Mouse (Mus musculus): ENCODE measurements at regions not wholly inside any gene's neighbourhood (a gene's known extent, or its start where the extent isn't known, plus 50 kb on each side); places are given as distances from the start of the nearest gene placed in this dataset.

DNA sequence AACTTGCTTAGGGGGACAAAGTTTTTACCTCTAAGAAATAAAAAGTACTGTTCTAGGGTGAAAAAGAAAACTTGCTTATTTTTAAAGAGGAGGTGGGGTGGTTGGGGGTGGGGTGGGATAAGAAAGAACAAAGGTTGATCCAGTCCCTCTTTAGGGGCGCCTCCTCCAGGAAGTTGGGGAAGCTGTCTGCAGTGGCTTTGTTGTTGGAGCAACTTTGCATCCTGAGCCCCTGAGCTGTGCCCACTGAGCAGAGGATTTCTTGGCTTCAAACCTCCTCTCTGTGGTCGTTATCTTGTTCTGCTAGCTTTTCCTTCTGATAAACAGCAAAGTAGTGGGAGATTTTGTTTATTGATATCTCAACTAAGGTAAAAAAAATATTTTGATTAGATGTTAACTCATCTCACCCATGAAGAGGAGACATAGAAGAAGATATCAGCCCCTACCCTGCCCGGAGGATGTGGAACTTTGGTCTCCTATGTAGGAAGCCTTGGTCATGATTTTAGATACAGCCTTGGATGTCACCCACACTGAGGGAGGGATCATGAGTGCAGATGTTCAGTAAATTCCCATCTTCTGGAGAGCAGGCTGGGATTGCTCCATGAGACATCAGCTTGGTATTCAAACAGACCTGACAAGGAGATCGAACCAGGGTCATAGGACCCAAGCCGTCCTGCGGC is 179.7 kb downstream of the Tpra1 start:
- Histone ChIP-seq H3K4me3 (ENCODE audit: extremely low read depth, insufficient read depth, insufficient read length) (no peak overlapping the region), H3K4me1 (ENCODE audit: control insufficient read depth, insufficient read depth, insufficient read length) (no peaks in the 10 kb centered on the region), H3K36me3 (ENCODE audit: control insufficient read depth, insufficient read depth, low read length) (no peaks in the 10 kb centered on the region), H3K27ac (ENCODE audit: insufficient read depth, low read length) (no peak overlapping the region), H3K27me3 (ENCODE audit: control insufficient read depth, insufficient read depth, low read length) (no peaks in the 10 kb centered on the region)
- 65% methylated on average over 6 of the region's 6 CpGs for WGBS
- no peak for DNase-seq (ENCODE audit: low read depth in 1 of 2, low spot score in 2 of 2)
- no peak for TF ChIP-seq POLR2A (IDR thresholded peaks at IDR 0.05; ENCODE audit: low read depth, low read length)
- TF ChIP-seq CTCF (IDR thresholded peaks at IDR 0.05; ENCODE audit: extremely low read depth, insufficient read depth, insufficient read length, insufficient replicate concordance) = no peak

DNA sequence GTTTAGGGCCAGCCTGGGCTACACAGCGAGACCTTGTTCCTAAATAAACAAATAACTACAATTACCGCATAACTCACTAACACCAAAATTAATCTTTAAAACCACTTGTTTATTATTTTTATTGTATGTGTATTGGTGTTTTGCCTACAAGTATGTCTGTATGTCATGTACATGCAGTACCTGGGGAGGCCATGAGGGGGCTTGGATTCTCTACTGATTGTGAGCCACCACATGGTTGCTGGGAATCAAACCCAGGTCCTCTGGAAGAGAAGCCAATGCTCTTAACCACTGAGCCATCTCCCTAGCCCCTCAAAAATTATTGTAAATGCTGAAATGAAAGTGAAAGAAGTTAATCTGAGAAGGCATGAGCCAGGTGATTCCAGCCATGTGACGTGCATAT is 182.4 kb downstream of the Tpra1 start:
- H3K27me3 ChIP-seq (ENCODE audit: control insufficient read depth, insufficient read depth, low read length) = no peaks in the 10 kb centered on the region
- H3K4me1 ChIP-seq (ENCODE audit: control insufficient read depth, insufficient read depth, insufficient read length) = no peaks in the 10 kb centered on the region
- DNase-seq (ENCODE audit: low read depth in 1 of 2, low spot score in 2 of 2) = no peak
- no peaks in the 10 kb centered on the region for H3K36me3 ChIP-seq (ENCODE audit: control insufficient read depth, insufficient read depth, low read length)
- no peak overlapping the region for H3K4me3 ChIP-seq (ENCODE audit: extremely low read depth, insufficient read depth, insufficient read length)
- no peak overlapping the region for H3K27ac ChIP-seq (ENCODE audit: insufficient read depth, low read length)
- TF ChIP-seq POLR2A (IDR thresholded peaks at IDR 0.05; ENCODE audit: low read depth, low read length) = no peak
- TF ChIP-seq CTCF (IDR thresholded peaks at IDR 0.05; ENCODE audit: extremely low read depth, insufficient read depth, insufficient read length, insufficient replicate concordance) = no peak
- WGBS = 94% methylated on average over 3 of the region's 3 CpGs

DNA sequence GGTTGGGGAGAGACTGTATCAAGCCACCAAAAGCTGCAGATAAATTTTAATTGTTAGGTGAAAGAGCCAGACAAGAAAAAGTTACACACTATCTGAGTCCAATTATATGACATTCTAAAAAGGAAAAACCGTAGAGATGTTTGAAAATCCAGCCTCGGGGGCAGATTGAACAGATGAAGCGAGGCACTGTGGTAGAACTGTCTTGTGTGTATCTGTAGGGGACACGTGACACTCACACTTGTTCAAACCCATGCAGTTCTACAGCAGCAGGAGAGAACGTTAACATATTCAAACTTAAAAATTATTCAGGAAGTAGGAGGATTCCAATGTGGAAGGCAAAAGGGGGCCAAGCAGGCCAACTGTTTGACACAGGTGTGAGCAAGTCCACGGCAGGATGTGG is 183.1 kb downstream of the Tpra1 start:
- DNase-seq (ENCODE audit: low read depth in 1 of 2, low spot score in 2 of 2) = no peak
- no peaks in the 10 kb centered on the region for H3K36me3 ChIP-seq (ENCODE audit: control insufficient read depth, insufficient read depth, low read length)
- WGBS = 80% methylated on average over 6 of the region's 6 CpGs
- no peaks in the 10 kb centered on the region for H3K27me3 ChIP-seq (ENCODE audit: control insufficient read depth, insufficient read depth, low read length)
- H3K27ac ChIP-seq (ENCODE audit: insufficient read depth, low read length) = no peak overlapping the region
- TF ChIP-seq POLR2A (IDR thresholded peaks at IDR 0.05; ENCODE audit: low read depth, low read length) (no peak), CTCF (IDR thresholded peaks at IDR 0.05; ENCODE audit: extremely low read depth, insufficient read depth, insufficient read length, insufficient replicate concordance) (no peak)
- H3K4me3 ChIP-seq (ENCODE audit: extremely low read depth, insufficient read depth, insufficient read length) = no peak overlapping the region
- no peaks in the 10 kb centered on the region for H3K4me1 ChIP-seq (ENCODE audit: control insufficient read depth, insufficient read depth, insufficient read length)

DNA sequence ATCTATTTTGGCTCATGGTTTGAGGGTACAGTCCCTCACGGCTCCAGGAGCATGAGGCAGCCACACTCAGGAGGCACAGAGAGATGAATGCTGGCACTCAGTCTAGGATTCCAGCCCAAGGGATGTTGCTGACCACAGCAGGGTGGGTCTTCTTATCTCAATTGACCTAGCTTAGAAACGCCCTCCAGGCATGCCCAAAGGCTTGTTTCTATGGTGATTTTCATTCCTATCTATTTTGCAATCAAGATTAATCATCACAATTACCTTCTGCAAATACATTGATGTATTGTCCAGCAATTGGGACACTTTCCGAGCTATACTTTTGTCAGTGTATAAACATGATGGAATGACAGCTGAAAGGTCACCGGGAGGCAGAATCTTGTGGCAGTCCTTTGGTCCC is 185.6 kb downstream of the Tpra1 start:
- DNase-seq (ENCODE audit: low read depth in 1 of 2, low spot score in 2 of 2) = no peak
- Histone ChIP-seq H3K4me1 (ENCODE audit: control insufficient read depth, insufficient read depth, insufficient read length) (no peaks in the 10 kb centered on the region), H3K36me3 (ENCODE audit: control insufficient read depth, insufficient read depth, low read length) (no peaks in the 10 kb centered on the region), H3K27me3 (ENCODE audit: control insufficient read depth, insufficient read depth, low read length) (no peaks in the 10 kb centered on the region), H3K27ac (ENCODE audit: insufficient read depth, low read length) (no peak overlapping the region), H3K4me3 (ENCODE audit: extremely low read depth, insufficient read depth, insufficient read length) (no peak overlapping the region)
- WGBS = 71% methylated on average over 4 of the region's 4 CpGs
- TF ChIP-seq CTCF (IDR thresholded peaks at IDR 0.05; ENCODE audit: extremely low read depth, insufficient read depth, insufficient read length, insufficient replicate concordance) = no peak
- TF ChIP-seq POLR2A (IDR thresholded peaks at IDR 0.05; ENCODE audit: low read depth, low read length) = no peak

DNA sequence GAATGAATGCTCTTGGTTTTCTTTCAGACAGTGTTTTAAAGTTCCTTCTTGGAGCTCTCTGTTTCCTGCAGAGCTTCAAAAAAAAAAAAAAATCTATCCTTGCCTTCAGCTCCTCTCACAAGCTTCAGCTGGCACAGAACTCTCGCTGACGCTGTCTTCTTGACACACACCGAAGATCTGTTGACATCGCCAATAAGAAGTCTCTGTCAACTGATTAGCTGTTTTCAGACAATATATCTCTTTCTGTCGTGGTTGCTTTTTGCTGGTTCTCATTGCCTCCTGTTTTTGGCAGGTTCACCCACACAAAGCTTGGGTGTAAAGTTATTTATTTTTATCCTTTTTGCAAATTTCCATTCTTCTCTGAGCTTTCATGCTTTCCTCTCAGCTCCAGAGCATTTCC is 188.0 kb downstream of the Tpra1 start:
- H3K27ac ChIP-seq (ENCODE audit: insufficient read depth, low read length) = no peak overlapping the region
- DNase-seq (ENCODE audit: low read depth in 1 of 2, low spot score in 2 of 2) = no peak
- 95% methylated on average over 5 of the region's 5 CpGs for WGBS
- H3K27me3 ChIP-seq (ENCODE audit: control insufficient read depth, insufficient read depth, low read length) = no peaks in the 10 kb centered on the region
- no peaks in the 10 kb centered on the region for H3K4me1 ChIP-seq (ENCODE audit: control insufficient read depth, insufficient read depth, insufficient read length)
- H3K36me3 ChIP-seq (ENCODE audit: control insufficient read depth, insufficient read depth, low read length) = no peaks in the 10 kb centered on the region
- no peak overlapping the region for H3K4me3 ChIP-seq (ENCODE audit: extremely low read depth, insufficient read depth, insufficient read length)
- TF ChIP-seq CTCF (IDR thresholded peaks at IDR 0.05; ENCODE audit: extremely low read depth, insufficient read depth, insufficient read length, insufficient replicate concordance) (no peak), POLR2A (IDR thresholded peaks at IDR 0.05; ENCODE audit: low read depth, low read length) (no peak)

DNA sequence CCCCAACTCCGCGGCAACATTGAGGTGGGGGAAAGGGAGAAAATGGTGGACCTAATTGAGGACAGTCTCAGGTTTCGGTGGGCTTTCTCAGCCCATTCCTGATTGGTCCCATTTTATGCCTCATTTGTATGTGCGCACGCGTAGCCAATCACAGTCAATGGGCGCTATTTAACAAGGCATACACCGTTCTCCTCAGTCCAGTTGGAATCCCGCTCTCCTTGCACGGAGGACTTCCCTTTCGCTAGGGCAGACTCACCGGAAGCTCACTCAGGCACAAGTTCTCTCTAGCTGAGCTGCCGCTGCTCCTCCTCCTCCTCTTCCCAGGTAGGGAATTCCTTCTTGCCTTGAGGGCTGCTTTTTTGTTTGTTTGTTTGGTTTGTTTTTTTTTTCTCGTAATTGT is 193.9 kb downstream of the Tpra1 start:
- DNase-seq (ENCODE audit: low read depth in 1 of 2, low spot score in 2 of 2) = no peak
- TF ChIP-seq CTCF (IDR thresholded peaks at IDR 0.05; ENCODE audit: extremely low read depth, insufficient read depth, insufficient read length, insufficient replicate concordance) = no peak
- TF ChIP-seq POLR2A (IDR thresholded peaks at IDR 0.05; ENCODE audit: low read depth, low read length) = no peak
- H3K36me3 ChIP-seq (ENCODE audit: control insufficient read depth, insufficient read depth, low read length) = no peaks in the 10 kb centered on the region
- no peaks in the 10 kb centered on the region for H3K27me3 ChIP-seq (ENCODE audit: control insufficient read depth, insufficient read depth, low read length)
- no peaks in the 10 kb centered on the region for H3K4me1 ChIP-seq (ENCODE audit: control insufficient read depth, insufficient read depth, insufficient read length)
- WGBS = 93% methylated on average over 14 of the region's 14 CpGs
- no peak overlapping the region for H3K4me3 ChIP-seq (ENCODE audit: extremely low read depth, insufficient read depth, insufficient read length)
- no peak overlapping the region for H3K27ac ChIP-seq (ENCODE audit: insufficient read depth, low read length)

- Histone ChIP-seq H3K4me3 (ENCODE audit: extremely low read depth, insufficient read depth, insufficient read length) (no peak overlapping the region), H3K4me1 (ENCODE audit: control insufficient read depth, insufficient read depth, insufficient read length) (no peaks in the 10 kb centered on the region), H3K27ac (ENCODE audit: insufficient read depth, low read length) (no peak overlapping the region), H3K36me3 (ENCODE audit: control insufficient read depth, insufficient read depth, low read length) (no peaks in the 10 kb centered on the region), H3K27me3 (ENCODE audit: control insufficient read depth, insufficient read depth, low read length) (no peaks in the 10 kb centered on the region)
- 87% methylated on average over 8 of the region's 8 CpGs for WGBS
- no peak for TF ChIP-seq CTCF (IDR thresholded peaks at IDR 0.05; ENCODE audit: extremely low read depth, insufficient read depth, insufficient read length, insufficient replicate concordance)
- no peak for TF ChIP-seq POLR2A (IDR thresholded peaks at IDR 0.05; ENCODE audit: low read depth, low read length)
- DNase-seq (ENCODE audit: low read depth in 1 of 2, low spot score in 2 of 2) = no peak
These were observed 195.5 kb downstream of the Tpra1 start for GRCm38 (mm10) chr6:89097531-89097930.

All from spleen, adult 2 months (tissue).